Mouse (Mus musculus): ENCODE measurements around the gene Prr5l.

Gene Prr5l

DNA sequence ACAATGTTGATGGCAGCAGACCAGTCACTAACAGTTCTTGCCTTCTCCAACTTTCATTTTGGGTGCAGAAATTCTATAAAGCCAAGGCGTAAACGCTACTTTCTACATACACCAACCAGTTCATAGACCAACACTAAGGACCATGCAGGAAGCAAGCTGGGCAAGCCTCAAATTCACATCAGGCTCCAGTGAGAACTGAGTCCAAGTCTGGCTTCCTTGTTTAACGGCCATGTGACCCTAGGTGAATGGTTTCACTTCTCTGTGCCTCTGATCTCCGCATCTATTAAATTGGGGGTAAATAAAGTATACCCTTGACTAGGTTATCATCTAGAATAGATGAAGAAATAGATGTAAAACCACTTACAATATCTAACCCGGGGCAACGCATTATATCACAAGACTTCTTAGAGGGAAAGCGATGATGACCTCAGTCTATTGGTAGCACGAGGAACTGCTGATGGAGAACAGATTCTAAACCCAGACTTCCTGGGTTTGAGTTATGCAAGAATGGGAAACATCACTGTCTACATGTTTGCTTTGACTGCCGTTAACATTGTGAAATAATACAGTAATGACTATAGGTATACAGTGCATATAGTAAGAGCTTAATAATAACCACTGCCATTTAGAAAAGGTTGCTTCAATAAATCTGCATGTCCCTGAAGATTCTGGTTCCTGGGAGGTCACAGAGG lies 1.2 kb downstream of the Prr5l start:
- DNase-seq: no peak

DNA sequence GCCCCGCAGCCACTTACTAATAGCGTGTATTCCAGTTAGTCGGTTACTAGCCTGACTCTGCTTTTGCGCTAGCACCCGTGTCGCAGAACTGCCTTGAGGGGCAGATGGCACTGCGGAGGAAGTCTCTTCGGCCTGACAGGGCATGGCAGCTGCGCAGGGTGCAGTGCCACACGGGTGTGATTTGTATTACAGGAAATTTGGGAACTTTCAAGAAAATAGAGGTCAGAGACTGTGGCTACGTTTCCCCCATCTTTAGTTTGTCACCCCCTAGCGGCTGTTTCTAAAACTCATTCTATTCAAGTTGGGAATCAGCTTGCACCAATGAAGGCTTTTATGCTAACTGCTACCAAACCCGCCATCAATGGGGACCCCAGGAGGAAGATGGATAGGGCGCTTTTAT lies 11.6 kb downstream of the Prr5l start:
- peak; percentile 14 to 58 for DNase-seq

GRCm38 (mm10) chr2:101868683-101869082 lies 14.1 kb downstream of the Prr5l start:
- DNase-seq: peak; percentile 57 to 66

DNA sequence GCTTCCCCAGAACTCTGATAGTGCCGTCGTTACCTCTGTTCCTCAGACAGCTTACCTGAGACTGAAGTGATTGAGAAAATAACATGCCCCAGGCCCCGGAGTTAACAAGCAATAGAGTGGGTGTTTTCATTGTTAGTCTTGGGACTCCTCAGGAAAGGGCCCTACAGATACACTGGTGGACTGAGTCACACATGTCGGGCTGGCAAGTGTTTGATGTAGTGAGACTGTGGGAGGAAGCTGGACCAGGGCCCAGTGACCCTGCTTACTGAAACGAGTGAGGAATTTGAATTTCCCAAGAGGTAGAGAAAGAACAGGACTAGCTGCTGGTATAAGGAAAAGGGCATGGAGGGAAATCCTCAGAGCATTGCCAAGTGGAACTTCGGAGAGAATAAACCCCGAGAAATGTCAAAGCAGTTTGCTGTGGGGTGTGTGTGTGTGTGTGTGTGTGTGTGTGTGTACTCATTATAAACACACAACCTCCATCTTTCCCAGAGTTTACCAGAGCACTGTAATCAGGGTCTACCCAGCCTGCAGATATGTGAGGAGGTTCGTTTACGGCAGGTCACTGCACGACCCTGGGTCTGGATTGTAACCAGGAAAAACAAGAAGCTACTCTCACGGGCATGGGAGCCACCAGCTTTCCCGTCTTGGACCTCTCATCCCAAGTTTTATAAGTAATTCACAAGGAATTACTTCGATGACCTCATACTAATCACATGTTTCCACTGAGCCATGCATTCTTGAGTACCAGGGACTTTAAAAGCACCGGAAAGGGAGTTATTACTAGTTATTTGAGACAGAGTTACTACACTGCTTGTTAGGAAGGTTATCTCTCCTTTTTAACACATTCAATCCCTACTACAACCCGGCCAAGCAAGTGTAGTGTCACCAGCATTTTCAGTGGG lies 20.4 kb downstream of the Prr5l start:
- DNase-seq: peak; percentile 85 to 90

DNA sequence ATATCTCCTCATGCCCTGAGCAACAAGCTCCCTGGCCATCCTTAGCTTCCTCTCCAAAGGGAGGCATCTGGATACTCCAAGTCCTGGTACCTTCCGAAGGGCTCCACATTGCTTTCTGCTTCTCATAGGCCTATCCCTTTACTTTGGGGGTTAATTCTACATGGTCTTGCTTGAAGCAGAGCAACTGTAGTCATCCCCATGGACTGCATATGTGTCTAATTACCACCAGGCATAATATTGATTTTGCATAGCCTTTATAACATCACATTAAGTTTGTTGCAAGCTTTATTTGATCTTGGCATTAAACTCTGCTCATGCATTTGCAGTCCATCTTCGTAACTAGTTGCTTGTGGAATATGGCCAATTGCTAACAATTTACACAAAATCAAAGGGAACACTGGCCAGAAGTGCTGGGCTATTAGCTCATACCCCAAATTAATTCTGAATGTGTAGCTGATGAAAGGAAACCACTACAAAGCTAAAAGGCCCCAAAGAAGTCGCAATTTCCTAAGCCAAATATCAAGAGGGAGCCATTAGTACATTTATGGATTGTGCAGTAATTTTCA lies 21.8 kb downstream of the Prr5l start:
- DNase-seq: no peak

DNA sequence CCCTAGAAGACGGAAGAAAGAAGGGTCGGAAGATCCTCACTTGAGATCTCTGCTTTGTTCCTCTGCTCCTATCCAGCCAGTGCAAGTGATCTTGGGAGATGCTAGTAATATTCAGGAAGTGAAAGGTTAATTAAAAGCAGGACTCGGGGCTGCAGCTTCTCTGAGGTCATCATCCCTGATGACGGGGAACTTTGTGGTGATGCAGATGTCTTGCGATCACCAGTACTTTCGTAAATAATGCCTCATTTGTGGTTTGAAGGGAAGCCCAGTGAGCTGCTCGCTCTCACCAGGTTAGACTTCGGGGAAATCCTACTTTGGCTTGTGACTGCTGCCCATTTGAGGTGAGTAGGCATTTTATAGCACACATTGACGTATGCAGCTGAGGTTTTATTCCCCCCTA lies 26.7 kb downstream of the Prr5l start:
- no peak for DNase-seq

DNA sequence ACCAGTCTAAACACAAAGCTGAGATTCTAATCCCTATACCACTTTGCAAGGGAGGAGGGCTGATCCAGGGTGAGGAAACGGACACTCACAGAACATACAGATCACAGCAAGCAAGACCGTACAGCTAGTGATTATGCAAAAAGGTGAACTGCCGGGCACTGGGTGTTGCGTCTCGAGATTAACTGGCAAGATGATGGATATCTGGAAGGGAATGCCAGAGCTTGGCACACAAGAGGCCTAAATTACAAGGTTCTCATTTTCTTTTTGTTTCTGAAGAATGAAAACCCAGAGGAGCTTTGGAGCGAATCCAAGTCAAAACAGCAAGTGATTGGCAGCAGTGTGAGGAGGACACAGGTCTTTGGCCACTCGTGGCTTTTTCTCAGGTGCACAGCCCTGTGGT lies 28.0 kb downstream of the Prr5l start:
- no peak for DNase-seq

- DNase-seq: no peak
Observed at GRCm38 (mm10) chr2:101842756-101843155, 40.1 kb downstream of the Prr5l start.

- no peak for DNase-seq
Observed at GRCm38 (mm10) chr2:101834816-101835523, 47.9 kb downstream of the Prr5l start.

DNA sequence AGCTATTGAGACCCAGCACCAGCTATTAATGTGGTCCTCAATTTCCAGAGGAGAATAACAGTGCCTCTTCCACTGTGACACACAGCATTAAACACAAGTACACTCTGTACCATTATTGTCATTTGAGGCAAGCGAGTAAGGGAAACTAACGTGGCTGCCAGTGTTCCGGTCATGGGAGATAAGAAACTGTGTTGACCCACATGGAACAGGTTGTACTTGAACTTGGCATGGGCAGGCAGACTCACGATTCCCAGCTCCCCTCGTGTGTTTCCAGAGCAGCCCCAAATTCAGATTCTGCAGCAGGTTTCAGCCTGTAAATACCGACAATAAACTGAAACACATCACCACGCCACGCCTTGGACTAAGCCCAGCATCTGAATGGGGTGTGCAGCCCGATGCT lies 50.5 kb downstream of the Prr5l start:
- DNase-seq: no peak

GRCm38 (mm10) chr2:101831851-101832250 lies 51.0 kb downstream of the Prr5l start:
- no peak for DNase-seq

DNA sequence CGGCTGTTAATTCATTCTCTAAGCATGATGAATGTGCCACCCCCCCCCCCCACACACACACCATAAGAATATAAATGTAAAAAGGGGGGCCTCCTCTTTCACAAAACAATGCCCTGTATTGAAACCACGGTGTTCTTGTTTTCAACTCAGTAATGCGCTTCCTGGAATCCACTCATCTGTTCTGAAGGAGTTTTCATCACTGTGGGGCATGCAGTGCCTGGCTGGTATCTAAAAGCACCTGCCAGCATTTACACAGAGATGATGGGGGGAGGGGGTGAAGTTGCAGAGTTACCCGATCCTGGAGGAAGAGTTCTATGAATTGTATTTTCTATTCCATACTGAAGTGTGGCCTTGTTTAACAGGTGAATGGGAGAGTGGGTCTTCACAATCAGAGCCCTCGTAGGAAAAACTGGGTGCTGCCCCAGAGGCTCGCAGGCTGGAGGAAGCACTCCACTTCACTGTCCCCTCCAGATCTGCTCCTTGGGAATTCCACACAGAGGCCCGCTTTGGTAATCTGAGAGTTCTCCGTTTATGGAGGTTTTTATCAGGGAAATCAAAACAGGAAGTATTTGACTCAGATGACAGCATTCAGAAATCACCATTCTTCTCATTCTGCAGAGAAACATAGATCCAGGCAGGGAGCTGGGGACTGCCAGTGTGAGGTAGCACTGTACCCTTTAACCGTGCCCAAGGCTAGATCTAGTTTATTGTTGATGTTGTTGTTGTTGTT lies 52.5 kb downstream of the Prr5l start:
- peak in 1 of 2 experiments; percentile 47 for DNase-seq

DNA sequence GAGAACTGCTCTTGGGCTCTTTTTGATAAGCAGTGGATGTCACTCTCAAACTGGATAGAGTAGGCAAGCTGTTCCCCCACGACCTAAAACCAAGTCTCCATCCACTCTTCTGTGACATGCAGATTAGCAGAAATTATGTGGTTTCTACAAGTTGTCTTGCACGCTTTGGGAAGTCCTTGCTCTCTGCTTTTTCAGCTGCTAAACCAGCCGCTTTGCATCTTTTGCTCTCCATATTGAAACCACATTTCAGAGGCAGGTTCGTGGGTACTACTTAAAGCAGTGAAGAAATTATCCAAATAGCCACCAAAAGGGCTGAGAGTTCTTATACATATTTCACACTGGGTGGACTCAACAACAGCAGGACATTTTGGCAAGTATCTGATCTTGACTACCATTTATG lies 53.8 kb downstream of the Prr5l start:
- no peak for DNase-seq

- no peak for DNase-seq
Observed at GRCm38 (mm10) chr2:101828057-101828643, 54.7 kb downstream of the Prr5l start.

- no peak for DNase-seq
Observed at GRCm38 (mm10) chr2:101827626-101828025, 55.2 kb downstream of the Prr5l start.

- no peak for DNase-seq
Observed at GRCm38 (mm10) chr2:101826950-101827600, 55.8 kb downstream of the Prr5l start.

DNA sequence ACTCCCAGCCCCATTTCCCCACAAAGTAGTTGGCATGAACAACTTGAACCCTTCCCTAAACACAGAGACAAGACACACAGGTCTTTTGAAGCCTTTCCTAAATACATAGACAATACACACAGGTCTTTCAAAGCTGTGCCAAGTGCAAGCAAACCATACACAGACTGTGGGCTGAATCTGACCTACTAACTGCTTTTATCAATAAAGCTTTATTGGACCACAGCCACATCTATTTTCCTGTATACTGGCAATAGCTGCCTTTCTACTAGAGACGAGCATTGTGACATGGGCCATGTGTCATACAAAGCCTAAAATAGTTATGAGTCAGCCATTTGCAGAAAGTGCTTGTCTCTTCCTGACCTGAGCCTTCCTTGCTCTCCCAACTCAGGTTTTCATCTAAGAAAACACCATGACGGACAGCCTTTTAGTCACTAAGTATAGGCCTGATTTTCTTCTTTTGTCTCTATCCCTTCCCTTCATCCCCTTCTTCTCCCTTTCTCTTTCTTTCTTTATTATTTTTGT lies 56.6 kb downstream of the Prr5l start:
- DNase-seq: no peak

- no peak for DNase-seq
Observed at GRCm38 (mm10) chr2:101825226-101826120, 57.4 kb downstream of the Prr5l start.

- no peak for DNase-seq
Observed at GRCm38 (mm10) chr2:101823821-101824220, 59.0 kb downstream of the Prr5l start.

GRCm38 (mm10) chr2:101822785-101823184 lies 60.0 kb downstream of the Prr5l start:
- DNase-seq: no peak
